Mouse (Mus musculus) olfactory bulb, adult 2 months (tissue): ENCODE measurements at regions not wholly inside any gene's neighbourhood (a gene's known extent, or its start where the extent isn't known, plus 50 kb on each side); places are given as distances from the start of the nearest gene placed in this dataset.

Experiments used
- H3K27ac ChIP-seq: fragments of 200-500 bp; 2 replicates; pipeline ENCODE4 v1.5.1; 2012; ENCODE audit warnings: low read depth, low read length; ENCODE audit not compliant: insufficient read depth
- H3K4me1 ChIP-seq: fragments of 200-500 bp; 2 replicates; pipeline ENCODE4 v1.6.1; 2012; ENCODE audit warnings: low read length; ENCODE audit not compliant: control insufficient read depth, insufficient read depth
- H3K4me3 ChIP-seq: fragments of 200-500 bp; 2 replicates; pipeline ENCODE4 v1.5.1; 2012; ENCODE audit warnings: mild to moderate bottlenecking, low read depth, low read length, moderate library complexity; ENCODE audit not compliant: insufficient read depth
- CTCF ChIP-seq: fragments of 200-500 bp; IDR thresholded peaks from 2 replicates; pipeline ENCODE4 v1.5.1; 2012; ENCODE audit warnings: low read depth, mild to moderate bottlenecking, low read length, moderate library complexity; ENCODE audit not compliant: insufficient read depth
- POLR2A ChIP-seq: fragments of 200-500 bp; IDR thresholded peaks from 2 replicates; pipeline ENCODE4 v1.6.1; 2012; ENCODE audit warnings: mild to moderate bottlenecking, low read depth, low read length, moderate library complexity; ENCODE audit not compliant: insufficient read depth
- WGBS: fragments of 180-500 bp; shearing (Covaris S2); methylation state at CpG from one replicate; pipeline ENCODE4 v1.1.7; 2018; 5-methylcytosine and 5-hydroxymethylcytosine counted together

- TF ChIP-seq CTCF: no peak
- TF ChIP-seq POLR2A: no peak
- no peaks in the 10 kb centered on the region for H3K4me1 ChIP-seq
- no peak overlapping the region for H3K27ac ChIP-seq
- WGBS: 85% methylated on average over 4 of the region's 4 CpGs
- H3K4me3 ChIP-seq: no peak overlapping the region
These were observed 81.7 kb downstream of the Insig2 start for GRCm38 (mm10) chr1:121250686-121251085.

- Histone ChIP-seq H3K4me1 (no peaks in the 10 kb centered on the region), H3K27ac (no peak overlapping the region), H3K4me3 (no peak overlapping the region)
- TF ChIP-seq CTCF (no peak), POLR2A (no peak)
- 70% methylated on average over 7 of the region's 7 CpGs for WGBS
These were observed 80.3 kb downstream of the Insig2 start for GRCm38 (mm10) chr1:121252056-121252455.

DNA sequence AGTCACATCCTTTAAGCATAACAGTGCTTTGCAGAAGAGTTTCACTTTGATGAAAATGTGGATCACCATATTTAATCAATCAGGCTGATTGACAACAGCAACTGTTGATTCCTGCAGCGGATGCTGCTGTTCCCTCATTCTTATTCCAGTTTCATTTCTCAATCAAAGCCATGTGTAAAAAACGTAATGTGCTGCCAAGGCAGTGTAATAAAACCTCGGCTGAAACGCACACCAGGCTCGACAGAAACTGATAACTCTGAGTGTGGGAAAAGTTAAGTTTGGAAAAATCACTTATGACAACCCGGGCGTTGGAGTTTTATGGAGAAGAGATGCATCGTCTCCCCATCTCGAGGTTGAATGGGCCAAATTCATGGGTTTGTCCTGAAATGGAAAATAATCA is 78.2 kb downstream of the Insig2 start:
- Histone ChIP-seq H3K27ac (no peak overlapping the region), H3K4me3 (no peak overlapping the region), H3K4me1 (no peaks in the 10 kb centered on the region)
- WGBS: 81% methylated on average over 9 of the region's 9 CpGs
- TF ChIP-seq POLR2A (no peak), CTCF (no peak)
